In genomic region chr4:16371900-16372299, GRCm38 (mm10) we compare ENCODE assay signal across 34 mouse cellular contexts.
"Had no signal": no experiment of that assay in that cellular context is flagged by ENCODE, and none has a peak within 500 bp of the region (broad histone marks: within the 10 kb centered on the region; RNA-seq: fewer than 3 reads in every experiment).

No protein-coding gene starts in this region.

- H3K9ac ChIP-seq: heart, embryonic 12.5 days; heart, embryonic 13.5 days; heart, embryonic 15.5 days; hindbrain, embryonic 12.5 days; hindbrain, embryonic 13.5 days; hindbrain, embryonic 14.5 days; hindbrain, embryonic 15.5 days; intestine, embryonic 15.5 days had no signal

- H3K27me3 ChIP-seq: heart, embryonic 12.5 days; heart, embryonic 13.5 days; heart, embryonic 15.5 days; hindbrain, embryonic 12.5 days; hindbrain, embryonic 13.5 days; hindbrain, embryonic 15.5 days; intestine, embryonic 15.5 days had no signal

- H3K4me2 ChIP-seq: heart, embryonic 11.5 days; heart, embryonic 12.5 days; heart, embryonic 13.5 days; heart, embryonic 15.5 days; hindbrain, embryonic 12.5 days; hindbrain, embryonic 13.5 days; hindbrain, embryonic 14.5 days; hindbrain, embryonic 15.5 days; intestine, embryonic 15.5 days had no signal

- H3K4me1 ChIP-seq: heart, embryonic 10.5 days; heart, embryonic 12.5 days; heart, embryonic 13.5 days; heart, embryonic 15.5 days; hindbrain, embryonic 10.5 days; hindbrain, embryonic 12.5 days; hindbrain, embryonic 13.5 days; hindbrain, embryonic 15.5 days; intestine, embryonic 15.5 days had no signal

- H3K27ac ChIP-seq: heart, embryonic 10.5 days; heart, embryonic 13.5 days; heart, embryonic 15.5 days; hindbrain, embryonic 10.5 days; hindbrain, embryonic 12.5 days; hindbrain, embryonic 13.5 days; hindbrain, embryonic 14.5 days; hindbrain, embryonic 15.5 days; hindbrain, postnatal 0 days; intestine, embryonic 15.5 days; kidney, postnatal 0 days; layer of hippocampus, adult 2 months; left cerebral cortex, adult 2 months had no signal

- H3K4me3 ChIP-seq: heart, embryonic 10.5 days; heart, embryonic 12.5 days; heart, embryonic 13.5 days; heart, embryonic 15.5 days; hindbrain, embryonic 10.5 days; hindbrain, embryonic 12.5 days; hindbrain, embryonic 13.5 days; hindbrain, embryonic 15.5 days; intestine, embryonic 15.5 days; layer of hippocampus, adult 2 months; left cerebral cortex, adult 2 months had no signal

- DNase-seq: heart, postnatal 10 days; heart, postnatal 14 days; heart, postnatal 36 days; heart, postnatal 4 days; kidney, adult 11 months; kidney, adult 18-20 months; kidney, adult 2 months; kidney, adult 8-10 months; kidney, adult 9 months; kidney, postnatal 10 days; kidney, postnatal 14 days; kidney, postnatal 36 days; kidney, postnatal 4 days; layer of hippocampus, adult 9-11 months; layer of hippocampus, postnatal 36 days had no signal

- H3K36me3 ChIP-seq: heart, embryonic 10.5 days; heart, embryonic 12.5 days; heart, embryonic 13.5 days; heart, embryonic 15.5 days; hindbrain, embryonic 10.5 days; hindbrain, embryonic 12.5 days; hindbrain, embryonic 13.5 days; hindbrain, embryonic 15.5 days; intestine, embryonic 15.5 days had no signal

- H3K9me3 ChIP-seq: heart, embryonic 10.5 days; heart, embryonic 12.5 days; heart, embryonic 13.5 days; heart, embryonic 15.5 days; hindbrain, embryonic 10.5 days; hindbrain, embryonic 12.5 days; hindbrain, embryonic 13.5 days; hindbrain, embryonic 15.5 days; intestine, embryonic 15.5 days had no signal

- ATAC-seq: hindbrain, embryonic 16.5 days; hindbrain, postnatal 0 days; inflammation-experienced regulatory T-cells, adult 6 months; intestine, embryonic 15.5 days; intestine, embryonic 16.5 days; intestine, postnatal 0 days had no signal
